Mouse (Mus musculus) erythroblast, embryonic 14.5 days (primary cell): ENCODE data around the gene Sh3rf1.

Experiments
- GATA1 ChIP-seq: IDR thresholded peaks from 2 replicates; pipeline ENCODE4 v1.6.1; 2012; ENCODE audit warnings: low read length, inconsistent platforms, mixed read lengths
- TAL1 ChIP-seq: IDR thresholded peaks from 3 replicates; pipeline ENCODE4 v1.6.1; 2012; ENCODE audit warnings: low read length, inconsistent platforms, mixed read lengths

DNA sequence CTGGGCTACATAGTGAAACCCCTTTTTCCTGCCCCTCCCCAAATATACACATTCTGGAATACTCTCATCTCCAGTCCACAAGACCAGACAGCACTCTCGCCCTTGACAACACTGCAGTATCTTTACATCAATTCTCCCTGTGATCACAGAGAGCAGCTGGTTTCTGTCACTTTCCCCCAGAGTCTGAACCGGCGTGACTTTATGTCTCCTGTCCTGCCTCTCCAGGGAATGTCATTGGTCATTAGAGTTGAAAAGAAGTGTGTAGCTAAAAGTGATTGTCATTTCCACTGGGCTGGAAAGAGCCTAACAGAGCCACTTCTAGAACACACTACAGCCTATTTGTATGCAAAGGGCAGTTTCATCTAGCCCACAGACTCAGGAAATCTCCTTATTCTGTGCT, 220.7 kb downstream of the Sh3rf1 start:
- TF ChIP-seq GATA1 = no peak
- TF ChIP-seq TAL1 = no peak
